Mouse (Mus musculus) CH12.LX (cell line): Measurements from ENCODE around the gene Fam126b. TPM values are rescaled to one million over a fixed set of nuclear protein-coding genes. Genes with fewer than 3 reads are reported as not detected.

Experiments
- DNase-seq: peaks from one replicate; pipeline ENCODE4 v3.0.0-alpha.2; 2013; ENCODE audit errors: extremely low read depth
- H3K27ac ChIP-seq: 2 replicates; pipeline ENCODE4 v1.5.1; 2012; ENCODE audit warnings: low read depth, mild to moderate bottlenecking, control low read depth, moderate library complexity; ENCODE audit not compliant: insufficient read depth
- H3K27me3 ChIP-seq: replicated peaks from 2 replicates; pipeline ENCODE3; 2012; ENCODE audit warnings: inconsistent platforms
- H3K36me3 ChIP-seq, 2 experiments: replicated peaks in 1 of 2; 2 replicates each; pipeline versions ENCODE3 to v1.6.1; 2012; ENCODE audit warnings: inconsistent platforms in 1 of 2, low read length in 1 of 2, mild to moderate bottlenecking in 1 of 2, mixed read lengths in 1 of 2, moderate library complexity in 1 of 2; ENCODE audit not compliant: control insufficient read depth in 1 of 2, insufficient read depth in 1 of 2
- H3K4me1 ChIP-seq, 2 experiments: 2 replicates each; pipeline ENCODE4 v1.6.1; 2012; ENCODE audit warnings: inconsistent platforms in 1 of 2, moderate library complexity in 1 of 2; ENCODE audit not compliant: insufficient read depth in 2 of 2, control insufficient read depth in 1 of 2
- H3K4me2 ChIP-seq: 2 replicates; pipeline ENCODE4 v1.6.1; 2012; ENCODE audit warnings: low read depth, mild to moderate bottlenecking, control low read depth; ENCODE audit not compliant: poor library complexity, insufficient read depth, severe bottlenecking
- H3K4me3 ChIP-seq, 3 experiments: fragments of 150-350 bp in 1 of 3; sonication (generic) in 1 of 3; replicated peaks in 1 of 3; 2 replicates each; pipeline versions ENCODE3 to v1.5.1; 2011 to 2012; ENCODE audit warnings: low read depth in 2 of 3, low read length in 2 of 3, mild to moderate bottlenecking in 2 of 3, moderate library complexity in 2 of 3, control low read depth in 1 of 3, improper control_type of control experiment in 1 of 3, inconsistent platforms in 1 of 3, mixed read lengths in 1 of 3; ENCODE audit not compliant: poor library complexity in 1 of 3
- H3K79me2 ChIP-seq: replicated peaks from 2 replicates; pipeline ENCODE4 v1.6.1; 2012; ENCODE audit warnings: mild to moderate bottlenecking, moderate library complexity; ENCODE audit not compliant: control insufficient read depth, poor library complexity, insufficient read depth, severe bottlenecking; ENCODE audit errors: extremely low read depth
- H3K9ac ChIP-seq: 2 replicates; pipeline ENCODE4 v1.6.1; 2012; ENCODE audit warnings: low read depth, mild to moderate bottlenecking, control low read depth, moderate library complexity; ENCODE audit not compliant: insufficient read depth
- H3K9me3 ChIP-seq: replicated peaks from 2 replicates; pipeline ENCODE3; 2012; ENCODE audit warnings: low read length, inconsistent platforms, mixed read lengths
- BHLHE40 ChIP-seq: IDR thresholded peaks from 2 replicates; pipeline ENCODE4 v1.6.1; 2011; ENCODE audit warnings: mild to moderate bottlenecking, low read depth, low read length, improper control_type of control experiment
- CHD2 ChIP-seq: IDR thresholded peaks from 2 replicates; pipeline ENCODE4 v1.6.1; 2011; ENCODE audit warnings: low read length, improper control_type of control experiment
- CTCF ChIP-seq, 2 experiments: IDR thresholded peaks in 1 of 2; conservative IDR thresholded peaks in 1 of 2; 2 replicates each; pipeline ENCODE4 v1.5.1; 2011 to 2012; ENCODE audit warnings: low read depth in 2 of 2, low read length in 2 of 2, improper control_type of control experiment in 1 of 2, inconsistent platforms in 1 of 2, mild to moderate bottlenecking in 1 of 2, moderate library complexity in 1 of 2
- ELF1 ChIP-seq: IDR thresholded peaks from 2 replicates; pipeline ENCODE4 v1.6.1; 2014; ENCODE audit warnings: low read depth, mild to moderate bottlenecking, inconsistent platforms, low read length, improper control_type of control experiment
- EP300 ChIP-seq: IDR thresholded peaks from 2 replicates; pipeline ENCODE4 v1.6.1; 2011; ENCODE audit warnings: low read length, improper control_type of control experiment
- HCFC1 ChIP-seq: IDR thresholded peaks from 2 replicates; pipeline ENCODE4 v1.6.1; 2012; ENCODE audit warnings: low read depth, mild to moderate bottlenecking, inconsistent platforms, low read length, improper control_type of control experiment
- IRF4 ChIP-seq: IDR thresholded peaks from 2 replicates; pipeline ENCODE4 v1.6.1; 2014; ENCODE audit warnings: low read depth, mild to moderate bottlenecking, inconsistent platforms, low read length, improper control_type of control experiment
- JUN ChIP-seq: IDR thresholded peaks from 2 replicates; pipeline ENCODE4 v1.6.1; 2011; ENCODE audit warnings: low read depth, mild to moderate bottlenecking, low read length, improper control_type of control experiment, moderate library complexity; ENCODE audit not compliant: insufficient read depth
- KAT2A ChIP-seq: IDR thresholded peaks from 2 replicates; pipeline ENCODE4 v1.6.1; 2012; ENCODE audit warnings: low read length, improper control_type of control experiment, inconsistent platforms; ENCODE audit not compliant: insufficient replicate concordance
- MAFK ChIP-seq: IDR thresholded peaks from 2 replicates; pipeline ENCODE4 v1.6.1; 2011; ENCODE audit warnings: low read length, improper control_type of control experiment; ENCODE audit not compliant: insufficient replicate concordance
- MEF2A ChIP-seq: IDR thresholded peaks from 2 replicates; pipeline ENCODE4 v1.6.1; 2014; ENCODE audit warnings: low read depth, mild to moderate bottlenecking, inconsistent platforms, low read length, improper control_type of control experiment, borderline replicate concordance
- MXI1 ChIP-seq: IDR thresholded peaks from 2 replicates; pipeline ENCODE4 v1.6.1; 2011; ENCODE audit warnings: mild to moderate bottlenecking, low read depth, low read length, improper control_type of control experiment
- POLR2A ChIP-seq: IDR thresholded peaks from 2 replicates; pipeline ENCODE4 v1.6.1; 2011; ENCODE audit warnings: low read depth, mild to moderate bottlenecking, improper control_type of control experiment, low read length
- POLR2AphosphoS2 ChIP-seq: IDR thresholded peaks from 2 replicates; pipeline ENCODE4 v1.6.1; 2011; ENCODE audit warnings: low read depth, low read length, improper control_type of control experiment
- RAD21 ChIP-seq: IDR thresholded peaks from 2 replicates; pipeline ENCODE4 v1.6.1; 2011; ENCODE audit warnings: low read depth, mild to moderate bottlenecking, low read length, improper control_type of control experiment, moderate library complexity
- TCF12 ChIP-seq: IDR thresholded peaks from 2 replicates; pipeline ENCODE4 v1.6.1; 2014; ENCODE audit warnings: low read depth, mild to moderate bottlenecking, inconsistent platforms, low read length, improper control_type of control experiment
- UBTF ChIP-seq: IDR thresholded peaks from 2 replicates; pipeline ENCODE4 v1.6.1; 2012; ENCODE audit warnings: low read depth, mild to moderate bottlenecking, inconsistent platforms, low read length, improper control_type of control experiment, moderate library complexity
- USF2 ChIP-seq: conservative IDR thresholded peaks from 2 replicates; pipeline ENCODE4 v1.6.1; 2011; ENCODE audit warnings: low read depth, low read length, improper control_type of control experiment
- ZKSCAN1 ChIP-seq: IDR thresholded peaks from 2 replicates; pipeline ENCODE4 v1.6.1; 2012; ENCODE audit warnings: low read depth, inconsistent platforms, low read length, improper control_type of control experiment, borderline replicate concordance
- ZNF384 ChIP-seq: IDR thresholded peaks from 2 replicates; pipeline ENCODE4 v1.6.1; 2012; ENCODE audit warnings: low read depth, low read length, improper control_type of control experiment, inconsistent platforms
- dilution Hi-C: fragments of 300-500 bp; cut with MboI; formaldehyde crosslinking; loops from 2 replicates; pipeline ENCODE4 v1.14.3; 2020; ENCODE audit warnings: low sequenced_read_pairs; ENCODE audit not compliant: extremely low pct_unique_long_range_greater_than_20kb, extremely low pct_ligation_motif_present
- in situ Hi-C: fragments of 300-500 bp; cut with MboI; formaldehyde crosslinking; loops from 3 replicates; pipeline ENCODE4 v1.14.3; 2019; ENCODE audit warnings: low sequenced_read_pairs, low pct_ligation_motif_present, low pct_unique_long_range_greater_than_20kb, mixed read lengths
- polyA plus RNA-seq: library from polyadenylated mRNA; unstranded; fragments of >175 nt; gene quantifications from 2 replicates; pipeline ENCODE4 v1.2.1, GENCODE M21; 2012; ENCODE audit warnings: low read depth; ENCODE audit not compliant: insufficient read length
- total RNA-seq, 2 experiments: library from RNA; depleted of rRNA; stranded (reverse); fragments of 300-350 nt in 1 of 2; fragments of >200 nt in 1 of 2; gene quantifications; 2 replicates each; pipeline ENCODE4 v1.2.3; 2012 to 2014

The Fam126b gene
- total and polyA plus RNA-seq, 3 experiments = 3.6 to 5.5 (median 4.6) TPM

- dilution Hi-C loops = no loop called here
These were observed 88.4 kb downstream of the Fam126b start for GRCm38 (mm10) chr1:58497678-58498077.

GRCm38 (mm10) chr1:58495603-58496002 is 90.5 kb downstream of the Fam126b start:
- dilution Hi-C loops = no loop called here
- H3K4me1 ChIP-seq = no peaks in the 10 kb centered on the region
- DNase-seq = no peak

More at GRCm38 (mm10) chr1:58497678-58498077, 88.4 kb downstream of the Fam126b start:
- TF ChIP-seq ZNF384 = no peak
- TF ChIP-seq POLR2A = no peak
- TF ChIP-seq USF2 = no peak
- no peak for TF ChIP-seq CHD2
- TF ChIP-seq UBTF = no peak
- no peak for TF ChIP-seq MXI1
- in situ Hi-C loops = loop anchor here (25.0 kb wide), 1 partner anchor 190 kb away; the partner anchor contains the start of gene Als2cr12
- peaks cover 0 to 10% of the 10 kb centered on the region in 2 experiments; a peak in 2 of 4 replicates for H3K4me1 ChIP-seq
- no peaks in the 10 kb centered on the region for H3K9me3 ChIP-seq
- no peak overlapping the region for H3K4me3 ChIP-seq
- H3K9ac ChIP-seq = no peak overlapping the region
- H3K4me2 ChIP-seq = no peak overlapping the region
- no peak overlapping the region for H3K27ac ChIP-seq
- peaks cover 41 to 77% of the 10 kb centered on the region in 2 experiments for H3K36me3 ChIP-seq
- peaks cover 14% of the 10 kb centered on the region for H3K79me2 ChIP-seq
- DNase-seq = no peak
- H3K27me3 ChIP-seq = no peaks in the 10 kb centered on the region

GRCm38 (mm10) chr1:58482647-58483046 is 103.5 kb downstream of the Fam126b start:
- dilution Hi-C loops (no loop called here), in situ Hi-C loops (loop anchor here (25.0 kb wide), 1 partner anchor 205 kb away; the partner anchor contains the start of gene Als2cr12)
- no peak for TF ChIP-seq JUN
- TF ChIP-seq POLR2A = no peak
- no peak for TF ChIP-seq MAFK
- no peak for TF ChIP-seq BHLHE40
- no peak for TF ChIP-seq ELF1
- no peak for TF ChIP-seq POLR2AphosphoS2
- no peak for TF ChIP-seq ZKSCAN1
- TF ChIP-seq TCF12 = no peak
- no peak for TF ChIP-seq HCFC1
- no peak for TF ChIP-seq EP300
- no peak for TF ChIP-seq CHD2
- TF ChIP-seq KAT2A = no peak
- no peak for TF ChIP-seq MXI1
- H3K4me2 ChIP-seq = no peak overlapping the region
- no peaks in the 10 kb centered on the region for H3K79me2 ChIP-seq
- H3K9ac ChIP-seq = no peak overlapping the region
- H3K36me3 ChIP-seq = peaks cover 53 to 89% of the 10 kb centered on the region in 2 experiments
- H3K4me1 ChIP-seq = no peaks in the 10 kb centered on the region
- no peak overlapping the region for H3K4me3 ChIP-seq
- no peaks in the 10 kb centered on the region for H3K27me3 ChIP-seq
- no peaks in the 10 kb centered on the region for H3K9me3 ChIP-seq
- DNase-seq = no peak
- no peak overlapping the region for H3K27ac ChIP-seq

More at GRCm38 (mm10) chr1:58495603-58496002, 90.5 kb downstream of the Fam126b start:
- no peaks in the 10 kb centered on the region for H3K27me3 ChIP-seq
- in situ Hi-C loops = loop anchor here (25.0 kb wide), 1 partner anchor 192 kb away; the partner anchor contains the start of gene Als2cr12
- H3K4me2 ChIP-seq = no peak overlapping the region
- H3K9me3 ChIP-seq = no peaks in the 10 kb centered on the region
- peaks cover 5% of the 10 kb centered on the region; the same call in 1 of the 2 replicates for H3K79me2 ChIP-seq
- peaks cover 51 to 88% of the 10 kb centered on the region in 2 experiments for H3K36me3 ChIP-seq
- TF ChIP-seq CTCF (conservative IDR thresholded peaks at IDR 0.05 in 1 of 2, IDR thresholded peaks at IDR 0.05 in 1 of 2; ENCODE audit: low read depth in 2 of 2, low read length in 2 of 2) = no peak
- TF ChIP-seq ZKSCAN1 = no peak
- TF ChIP-seq POLR2AphosphoS2 = no peak
- no peak for TF ChIP-seq MEF2A
- TF ChIP-seq RAD21 = no peak
- no peak for TF ChIP-seq IRF4
- no peak overlapping the region for H3K27ac ChIP-seq
- no peak overlapping the region for H3K9ac ChIP-seq
- H3K4me3 ChIP-seq = no peak overlapping the region
